Mouse (Mus musculus) spleen, postnatal 36 days (tissue): ENCODE measurements around the gene Cd79a.
A peak's percentile ranks its signal among the peaks of the same experiment; 100 is the strongest.
"Not testable (repeated sequence)": the region's sequence is repeated elsewhere in the genome, so short reads cannot be mapped to it uniquely, and the experiment has no call there.

ENCODE experiments used
- DNase-seq, 2 experiments: peaks; one replicate each; pipeline ENCODE4 v3.0.0; 2022; ENCODE audit warnings: low spot score in 2 of 2, mixed read lengths in 1 of 2

Cd79a gene

DNA sequence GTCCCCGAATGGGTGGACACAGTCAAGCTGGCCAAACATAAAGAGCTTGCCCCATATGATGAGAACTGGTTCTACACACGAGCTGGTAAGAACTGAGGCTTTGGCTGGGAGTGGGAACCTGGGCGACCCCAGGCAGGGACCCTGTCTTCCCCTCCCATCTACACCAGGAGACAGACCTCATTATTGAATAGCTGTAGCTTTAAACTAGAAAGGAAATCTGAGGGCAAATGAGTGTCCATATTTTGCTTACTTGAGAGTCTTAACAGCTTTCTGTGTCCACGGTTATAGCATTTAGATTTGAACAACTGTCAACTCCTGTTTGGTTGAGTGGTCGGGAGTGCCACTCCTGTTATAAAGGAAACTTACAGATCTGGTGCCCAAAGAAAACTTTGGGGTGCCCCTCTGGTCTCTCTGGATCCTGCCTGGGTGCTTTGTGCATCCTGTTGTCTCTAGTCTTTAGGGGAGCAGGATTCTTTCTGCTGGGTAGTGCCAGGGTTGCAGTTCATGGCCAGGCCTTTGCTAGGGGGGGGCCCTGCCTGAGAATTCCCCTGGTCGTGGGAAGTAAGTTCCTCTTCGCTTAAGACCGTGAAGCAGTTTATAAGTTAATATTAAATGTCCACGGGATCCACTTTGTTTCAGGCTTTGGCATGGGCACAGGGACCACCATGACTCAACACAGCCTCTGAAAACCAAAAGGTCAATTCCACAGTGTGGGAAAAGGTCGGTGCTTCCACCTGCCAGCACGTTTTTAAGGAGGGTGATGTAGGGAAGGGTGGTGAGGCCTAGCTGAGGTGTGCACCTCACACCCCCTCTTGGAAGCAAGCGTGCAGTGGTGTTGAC, 11.5 kb upstream of the Cd79a start:
- DNase-seq, result no peak

DNA sequence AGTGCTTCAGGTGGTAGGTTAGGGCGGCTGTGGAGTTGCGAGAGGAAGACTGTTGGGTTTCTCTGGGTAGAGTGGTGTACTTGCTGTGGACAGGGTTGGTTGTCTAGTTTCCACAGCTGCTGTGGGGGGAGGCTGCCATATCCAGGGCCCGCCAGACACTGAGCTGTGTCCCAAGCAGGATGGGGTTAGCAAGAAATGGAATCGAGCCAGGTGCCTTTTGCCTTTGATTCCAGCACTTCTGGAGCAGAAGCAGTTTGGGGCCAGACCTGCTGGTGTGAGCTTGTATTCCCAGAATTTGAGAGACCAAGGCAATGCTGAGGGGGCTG, 10.9 kb upstream of the Cd79a start:
- no peak for DNase-seq

DNA sequence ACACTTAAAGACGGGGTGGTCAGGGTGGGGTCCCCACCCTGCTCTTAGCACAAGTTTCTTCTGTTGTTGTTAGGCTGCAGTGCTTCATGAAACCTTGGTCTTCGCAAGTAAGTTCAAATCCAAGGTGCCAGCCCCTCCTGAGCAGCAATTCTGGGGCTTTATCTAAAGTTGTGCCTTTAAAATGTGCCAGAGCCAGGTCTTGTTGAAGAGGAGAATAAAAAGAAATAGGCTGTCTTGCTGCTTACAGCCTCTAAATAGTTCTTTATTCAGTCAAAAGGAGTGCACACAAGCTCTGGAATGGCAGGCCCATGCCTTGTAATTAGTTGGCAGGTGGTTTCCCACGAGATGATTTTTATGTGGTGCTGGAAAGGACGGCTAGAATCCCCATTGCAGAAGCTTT, 10.1 kb upstream of the Cd79a start:
- DNase-seq, result no peak

DNA sequence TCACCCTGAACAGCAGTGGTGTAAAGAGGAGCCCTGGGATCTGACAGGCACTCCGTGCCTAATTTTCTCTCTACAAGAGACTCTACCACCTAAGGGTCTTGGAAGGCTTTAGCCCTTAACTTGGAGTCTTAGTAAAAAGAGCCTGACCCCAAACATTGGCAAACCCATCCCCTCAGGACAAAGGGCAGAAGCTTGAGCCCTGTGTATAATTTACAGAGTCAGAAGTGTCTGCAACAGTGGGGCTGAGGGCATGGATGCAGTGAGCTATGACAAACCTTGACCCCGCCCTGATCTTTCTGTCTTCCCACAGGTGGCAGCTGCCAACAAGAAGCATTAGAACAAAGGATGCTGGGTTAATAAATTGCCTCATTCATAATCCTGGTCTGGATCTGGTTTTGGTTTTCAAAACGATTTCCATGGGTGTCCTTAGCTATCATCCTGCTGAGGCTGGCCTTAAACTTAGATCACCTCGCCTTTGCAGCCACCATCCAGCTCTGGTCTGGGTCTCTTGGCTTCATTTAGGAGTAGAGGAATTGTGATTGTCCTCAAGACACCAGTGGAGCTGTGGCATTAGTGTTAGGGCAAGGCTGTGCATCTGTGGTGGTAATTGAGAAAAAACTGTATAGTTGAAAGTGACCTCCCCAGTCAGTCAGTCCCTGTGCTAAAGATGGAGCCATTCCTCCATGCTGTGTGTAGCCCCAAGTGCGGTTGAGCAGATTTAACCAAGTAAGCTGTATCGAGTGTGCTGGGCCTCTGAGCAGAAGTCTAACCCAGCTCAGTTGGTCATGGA, 7.6 kb upstream of the Cd79a start:
- DNase-seq, result peak; percentile 57

DNA sequence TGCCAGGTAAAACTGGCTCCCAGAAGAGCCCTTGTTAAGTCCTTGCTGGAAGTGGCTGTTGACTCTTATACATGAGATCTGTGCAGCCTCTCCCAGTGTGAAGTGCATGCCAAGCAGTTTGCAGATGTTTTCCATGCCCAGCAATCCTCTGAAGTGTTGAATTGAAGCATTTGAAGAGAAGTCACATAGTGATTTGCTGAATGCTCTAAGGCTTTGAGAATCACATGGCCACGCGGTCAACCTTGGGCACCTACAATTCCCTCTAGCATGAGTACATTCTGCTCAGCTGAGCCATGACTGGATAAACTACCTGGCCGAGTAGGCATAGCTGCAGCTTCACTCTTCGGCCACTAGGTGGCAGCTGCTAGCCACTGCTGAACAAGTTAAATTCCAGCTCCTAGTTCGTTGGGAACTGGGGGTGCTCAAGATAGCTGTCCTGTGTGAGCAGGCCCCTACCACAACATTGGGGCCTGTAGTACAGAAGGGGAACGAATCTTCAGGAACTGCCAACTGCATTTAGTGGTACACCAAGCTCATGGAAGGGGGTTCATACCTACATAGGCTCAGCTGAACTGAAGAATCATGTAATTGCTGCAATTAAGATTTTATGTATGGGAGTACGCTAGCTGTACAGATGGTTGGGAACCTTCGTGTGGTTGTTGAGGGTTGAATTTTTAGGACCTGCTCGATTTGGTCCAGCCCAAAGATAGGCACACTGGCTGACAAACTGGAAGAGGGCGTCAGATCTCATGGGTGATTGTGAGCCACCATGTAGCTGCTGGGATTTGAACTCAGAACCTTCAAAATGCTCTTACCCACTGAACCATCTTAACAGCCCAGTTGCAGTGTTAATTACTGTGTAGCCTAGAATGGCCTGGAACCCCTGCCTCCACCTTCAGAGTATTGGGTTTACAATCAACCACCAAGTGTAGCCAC, 6.6 kb upstream of the Cd79a start:
- peak; percentile 75 for DNase-seq

DNA sequence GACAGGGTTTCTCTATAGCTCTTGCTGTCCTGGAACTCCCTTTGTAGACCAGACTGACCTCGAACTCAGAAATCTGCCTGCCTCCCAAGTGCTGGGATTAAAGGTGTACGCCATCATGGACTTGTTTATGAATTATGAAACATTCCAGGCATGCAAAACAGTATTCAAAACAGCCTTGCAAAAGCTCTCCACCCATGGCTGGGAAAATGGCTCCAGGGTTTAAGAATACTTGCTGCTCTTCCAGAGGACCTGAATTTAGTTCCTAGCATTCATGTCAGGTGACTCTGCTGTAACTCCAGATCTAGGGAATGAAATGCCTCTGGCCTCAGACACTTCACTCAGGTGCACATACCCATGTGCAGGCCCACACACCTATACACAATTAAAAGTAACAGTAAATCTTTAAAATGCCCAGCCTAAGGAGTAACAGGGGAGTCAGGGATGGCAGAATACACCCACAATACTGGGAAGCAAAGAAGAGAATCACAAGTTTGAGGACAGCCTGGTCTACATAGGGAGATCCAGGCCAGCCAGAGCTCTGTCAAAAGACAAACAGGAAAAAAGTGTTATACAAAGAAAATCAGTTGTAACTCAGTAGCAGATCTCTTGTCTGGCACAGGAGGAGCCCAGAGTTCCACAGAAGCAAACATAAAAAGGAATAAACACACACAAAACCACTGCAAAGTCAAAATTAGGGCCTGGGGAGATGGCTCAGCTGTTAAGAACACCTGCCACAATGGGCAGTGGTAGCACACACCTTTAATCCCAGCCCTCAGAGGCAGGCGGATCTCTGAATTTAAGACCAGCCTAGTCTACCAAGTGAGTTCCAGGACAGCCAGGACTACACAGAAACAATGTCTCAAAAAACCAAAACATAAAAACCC, 5.7 kb upstream of the Cd79a start:
- no peak for DNase-seq

DNA sequence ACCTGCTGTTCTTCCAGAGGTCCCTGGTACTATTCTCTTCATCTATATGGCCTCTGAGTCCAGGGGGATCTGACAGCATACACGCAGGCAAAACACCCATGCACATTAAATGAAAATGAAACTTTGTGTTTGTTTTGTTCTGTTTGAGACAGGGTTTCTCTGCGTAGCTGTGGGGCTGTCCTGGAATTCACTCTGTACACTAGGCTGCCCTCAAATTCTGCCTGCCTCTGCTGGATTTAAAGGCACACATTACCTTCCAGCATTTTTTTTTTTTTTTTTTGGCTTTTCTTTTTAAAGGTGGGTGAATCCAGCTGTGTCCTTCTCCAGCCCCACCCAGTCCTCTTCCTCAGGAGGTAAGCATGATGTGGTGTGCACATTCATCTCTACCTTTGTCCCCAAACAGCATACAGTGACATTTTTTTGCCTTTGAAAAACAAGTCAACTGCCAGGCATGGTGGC, 5.0 kb upstream of the Cd79a start:
- DNase-seq, result no peak

DNA sequence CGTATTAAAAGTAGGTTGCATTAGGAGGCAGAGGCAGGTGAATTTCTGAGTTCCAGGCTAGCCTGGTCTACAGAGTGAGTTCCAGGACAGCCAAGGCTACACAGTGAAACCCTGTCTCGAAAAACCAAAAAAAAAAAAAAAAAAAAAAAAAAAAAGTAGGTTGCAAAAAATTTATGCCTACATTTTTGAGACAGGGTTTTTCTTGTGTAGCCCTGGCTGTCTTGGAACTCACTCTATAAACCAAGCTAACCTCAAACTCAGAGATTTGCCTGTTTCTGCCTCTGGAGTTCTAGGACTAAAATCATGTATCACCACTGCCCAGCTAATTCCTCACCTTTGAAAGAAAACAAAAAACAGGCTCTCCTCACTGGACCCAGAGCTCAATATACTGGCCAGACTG, 1.4 kb upstream of the Cd79a start:
- DNase-seq, result not testable (repeated sequence)

DNA sequence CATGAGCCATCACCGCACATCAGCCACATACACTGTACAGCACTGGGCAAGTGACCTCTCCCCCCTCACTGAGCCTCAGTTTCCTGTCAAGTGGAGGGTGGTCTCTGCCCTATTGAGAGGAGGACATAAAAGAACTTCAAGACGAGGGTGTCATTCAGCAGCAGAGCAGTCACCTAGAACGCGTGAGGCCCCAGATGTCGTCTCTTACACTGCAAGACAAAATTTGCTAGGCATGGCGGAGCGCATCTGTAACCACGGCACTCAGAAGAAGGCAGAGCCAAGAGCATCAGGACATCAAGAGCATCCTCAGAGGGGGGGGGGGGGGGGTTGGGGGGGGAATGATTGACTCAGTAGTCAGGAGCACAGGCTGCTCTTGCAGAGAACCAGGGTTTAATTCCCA, 912 bp upstream of the Cd79a start:
- peak; percentile 77 to 78 for DNase-seq

DNA sequence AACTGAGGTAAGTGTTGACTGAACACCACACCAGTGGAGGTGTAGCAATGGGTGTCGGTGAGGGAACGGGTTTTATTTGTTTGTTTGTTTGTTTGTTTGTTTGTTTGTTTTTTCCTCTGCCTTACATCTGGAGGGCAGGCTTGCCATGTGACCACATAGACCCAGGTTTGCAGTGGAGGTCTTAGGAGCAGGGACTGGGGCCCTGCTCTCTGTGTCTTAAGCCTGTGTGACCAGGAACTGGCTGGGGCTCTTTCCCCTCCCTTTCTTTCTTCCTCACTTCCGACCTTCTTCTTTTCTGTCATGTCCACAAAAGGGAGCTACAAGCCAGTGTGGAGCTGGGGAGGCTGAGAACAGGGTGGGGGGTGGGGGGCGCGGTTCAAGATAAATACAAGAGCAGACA, 778 bp downstream of the Cd79a start:
- DNase-seq, result no peak

DNA sequence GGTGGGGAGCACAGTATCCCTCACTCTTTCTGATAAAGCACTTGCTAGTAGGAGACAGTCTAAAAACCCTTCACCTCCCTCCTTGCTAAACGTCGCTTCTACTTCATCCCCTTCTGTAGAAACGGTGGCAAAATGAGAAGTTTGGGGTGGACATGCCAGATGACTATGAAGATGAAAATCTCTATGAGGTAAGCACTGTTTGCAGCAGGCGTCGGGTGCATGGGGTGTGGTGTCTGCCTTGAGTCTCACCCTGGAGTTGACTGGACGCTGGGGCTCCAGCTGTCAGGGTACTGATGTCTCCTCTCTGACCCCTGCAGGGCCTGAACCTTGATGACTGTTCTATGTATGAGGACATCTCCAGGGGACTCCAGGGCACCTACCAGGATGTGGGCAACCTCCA, 3.9 kb downstream of the Cd79a start:
- DNase-seq, result peak; percentile 46 to 52

DNA sequence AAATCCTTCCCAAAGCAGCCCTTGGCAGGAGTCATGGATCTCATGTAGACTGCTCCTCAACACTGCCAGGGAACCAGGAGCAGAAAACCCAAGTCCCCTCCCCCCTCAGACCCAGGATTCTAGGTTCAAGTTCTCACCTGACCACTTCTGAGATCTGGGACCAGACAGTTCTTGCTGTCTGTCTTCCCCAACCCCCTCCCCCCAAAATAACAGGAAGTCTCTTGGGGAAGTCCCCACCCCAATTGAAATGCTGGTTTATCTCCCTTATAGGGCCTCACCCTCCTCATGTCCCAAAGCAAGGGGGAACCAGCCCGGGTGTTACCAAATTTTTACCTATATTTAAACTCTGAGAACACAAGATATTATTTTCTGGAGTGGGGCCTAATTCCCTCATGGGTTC, 4.7 kb downstream of the Cd79a start:
- DNase-seq, result peak; percentile 79 to 85

DNA sequence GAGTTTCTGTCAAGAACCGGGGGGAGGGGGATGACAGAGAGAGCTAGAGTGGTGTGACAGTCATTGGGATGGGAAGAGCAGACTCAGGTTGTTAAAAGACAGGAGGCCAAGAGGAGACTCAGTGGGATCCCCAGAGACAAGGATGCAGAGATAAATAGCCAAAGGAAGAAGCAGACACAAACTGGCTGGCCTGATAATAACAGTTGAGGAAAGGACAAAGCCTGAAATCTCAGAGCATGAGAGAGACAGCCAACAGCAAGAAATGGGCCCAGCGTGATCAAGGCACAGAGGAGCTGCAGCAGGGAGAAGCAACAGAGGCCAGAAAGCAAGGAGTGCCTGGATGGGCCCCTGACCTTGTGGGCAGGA, 5.1 kb downstream of the Cd79a start:
- DNase-seq, result no peak

DNA sequence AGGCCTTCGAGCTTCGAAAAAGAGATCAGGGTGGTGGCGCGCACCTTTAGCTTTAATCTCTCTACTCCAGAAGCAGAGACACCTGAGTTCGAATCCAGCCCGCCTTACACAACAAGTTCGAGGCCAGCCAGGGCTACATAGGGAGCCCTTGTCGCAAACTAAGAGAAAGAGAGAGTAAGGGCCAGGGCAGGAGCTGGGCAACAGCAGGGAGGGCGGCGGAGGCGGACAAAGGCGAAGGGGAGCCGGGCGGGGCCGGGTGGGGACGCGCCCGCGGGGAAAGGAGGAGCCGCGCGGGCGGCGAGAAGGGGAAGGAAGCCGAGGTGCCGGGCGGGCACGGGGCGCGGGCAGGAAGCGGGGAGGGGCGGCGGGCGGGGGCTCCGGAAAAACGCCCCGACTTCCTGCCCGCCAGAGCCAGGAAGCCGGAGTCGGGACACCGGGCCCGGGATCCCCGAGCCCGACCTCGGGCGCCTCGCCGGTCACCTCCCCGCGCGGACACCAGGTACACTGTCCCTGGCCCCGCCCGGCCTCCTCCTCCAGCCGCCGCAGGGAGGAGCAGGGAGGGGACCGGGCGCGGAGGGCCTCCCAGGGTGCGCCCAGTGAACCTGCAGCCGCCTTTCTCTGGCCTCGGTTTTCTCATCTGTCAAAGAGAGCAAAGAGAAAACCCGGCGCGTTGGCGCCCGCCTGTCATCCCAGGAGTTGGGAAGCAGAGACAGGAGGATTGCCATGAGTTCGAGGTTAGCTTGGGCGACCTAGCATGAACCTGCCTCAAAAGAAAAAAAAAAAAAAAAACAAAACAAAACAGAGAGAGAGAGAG, 5.7 kb downstream of the Cd79a start, which contains the start of gene Arhgef1:
TSS of gene Arhgef1 (plus strand) at position 283 of the 814 bp plus-strand sequence.
- peak; percentile 85 to 86 for DNase-seq

DNA sequence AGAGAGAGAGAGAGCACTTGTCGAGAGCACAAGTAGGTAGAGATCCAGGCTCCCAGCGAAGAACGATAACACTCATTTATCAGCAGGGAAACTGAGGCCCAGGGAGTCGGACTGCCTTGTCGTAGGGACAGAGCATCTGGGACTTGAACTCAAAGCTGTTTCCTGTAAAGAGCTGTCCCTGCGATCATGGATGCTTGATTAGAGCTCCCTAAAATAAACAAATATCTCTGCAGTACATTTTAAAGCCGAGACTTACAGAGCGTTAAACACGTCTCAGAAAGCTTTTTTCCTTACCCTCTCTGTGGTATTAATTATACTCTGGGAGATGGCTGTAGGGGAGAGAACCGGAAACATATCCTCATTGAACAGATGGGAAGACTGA, 6.3 kb downstream of the Cd79a start:
- no peak for DNase-seq

DNA sequence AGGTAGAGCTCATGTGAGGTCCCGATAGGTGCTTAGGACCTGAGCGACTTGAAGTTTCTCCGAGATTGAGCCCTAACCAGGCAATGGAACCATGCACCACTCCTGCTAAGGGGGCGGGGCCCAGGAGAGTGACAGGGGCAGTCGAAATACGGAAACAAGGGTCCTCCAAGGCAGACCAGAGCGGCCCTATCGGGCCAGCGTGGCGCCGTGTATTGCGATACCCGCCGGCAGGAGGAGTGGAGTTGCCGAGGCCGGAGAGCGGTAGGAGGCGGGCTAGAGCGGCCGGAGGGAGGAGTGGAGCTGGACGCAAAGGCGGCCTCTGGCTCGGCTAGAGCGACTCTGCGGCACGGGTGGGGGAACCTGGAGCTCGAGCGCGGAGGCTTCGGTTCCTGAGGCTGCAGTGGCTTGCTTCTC, 6.9 kb downstream of the Cd79a start:
- DNase-seq, result peak; percentile 99

DNA sequence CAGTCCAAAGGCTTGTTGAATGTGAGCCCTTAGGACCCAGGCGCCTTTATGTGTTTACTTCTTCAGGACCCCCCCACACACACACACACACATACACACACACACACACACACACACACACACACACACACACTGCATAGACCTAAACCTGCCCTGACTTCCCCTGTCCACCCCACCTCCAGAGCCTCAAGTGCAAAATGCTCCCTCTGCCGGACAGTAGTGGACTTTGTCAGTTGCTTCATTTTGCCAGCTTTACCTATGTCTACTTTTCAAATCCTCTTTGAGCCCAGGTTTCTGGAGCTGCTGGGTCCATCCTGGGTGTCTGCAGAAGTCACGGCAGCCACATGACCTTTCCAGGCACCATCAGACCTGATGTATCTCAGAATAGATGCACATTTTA, 7.8 kb downstream of the Cd79a start:
- DNase-seq, result peak; percentile 77 to 83

DNA sequence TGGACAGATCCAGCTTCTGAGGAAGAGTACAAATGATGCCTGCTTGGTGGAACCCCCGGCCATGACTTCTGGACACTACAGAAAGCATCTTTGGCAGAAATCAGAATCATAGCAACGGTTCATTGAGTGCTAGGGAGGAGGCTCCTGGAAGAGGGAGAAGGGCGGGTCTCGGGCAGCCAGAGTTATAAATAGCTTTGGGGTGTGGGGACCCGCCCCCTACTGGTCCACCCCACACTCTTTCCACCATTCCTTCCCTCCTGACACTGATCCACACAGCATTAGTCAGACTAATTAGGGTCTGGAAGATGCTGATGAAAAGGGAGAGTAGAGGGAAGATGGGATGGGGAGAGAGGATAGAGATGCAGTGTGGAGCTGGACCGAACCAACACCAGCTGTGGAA, 9.4 kb downstream of the Cd79a start:
- DNase-seq, result no peak

DNA sequence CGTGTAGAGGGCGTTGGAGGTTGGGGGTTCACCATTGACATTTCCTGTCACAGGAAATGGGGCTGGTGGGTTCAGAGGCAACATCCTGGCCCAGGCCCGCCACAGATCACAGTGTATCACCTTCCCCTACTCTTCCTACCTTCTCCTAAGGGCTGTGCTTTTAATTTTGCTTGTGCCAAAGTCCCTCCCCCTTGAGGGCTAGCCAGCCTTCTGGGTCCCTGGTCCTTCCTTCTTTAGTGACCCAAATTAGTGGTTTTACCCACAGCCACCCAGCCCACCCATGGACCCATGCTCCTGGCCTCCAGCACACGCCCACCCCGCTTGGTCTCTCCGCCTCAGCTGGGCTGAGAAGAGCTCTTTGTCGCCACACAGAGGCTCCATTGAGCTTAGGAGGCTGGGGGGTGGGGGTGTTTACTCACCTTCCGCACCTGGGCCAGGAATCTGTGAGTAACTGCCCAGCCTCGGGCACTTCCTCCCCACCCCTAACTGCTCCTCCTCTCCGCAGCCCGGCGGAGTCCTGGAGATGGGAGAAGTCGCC, 10.1 kb downstream of the Cd79a start:
- peak; percentile 82 to 83 for DNase-seq

DNA sequence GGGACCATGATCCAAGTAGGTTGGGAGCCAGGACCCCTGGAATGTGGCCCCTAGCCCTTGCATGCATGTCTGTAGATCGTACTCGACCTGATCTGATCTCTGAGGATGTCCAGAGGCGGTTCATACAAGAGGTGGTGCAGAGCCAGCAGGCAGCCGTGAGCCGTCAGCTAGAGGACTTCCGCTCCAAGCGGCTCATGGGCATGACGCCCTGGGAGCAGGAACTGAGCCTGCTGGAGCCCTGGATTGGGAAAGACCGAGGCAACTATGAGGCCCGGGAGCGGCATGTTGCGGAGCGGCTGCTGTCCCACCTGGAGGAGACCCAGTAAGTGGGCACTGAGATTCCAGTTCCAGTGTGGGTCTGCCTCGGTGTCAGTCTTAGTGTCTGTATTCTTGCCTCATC, 15.3 kb downstream of the Cd79a start:
- no peak for DNase-seq
